Mouse (Mus musculus) heart, embryonic 14.5 days (tissue): ENCODE data around the gene Adam15. TPM values are rescaled to one million over a fixed set of nuclear protein-coding genes. Genes with fewer than 3 reads are reported as not detected.
A peak's percentile ranks its signal among the peaks of the same experiment; 100 is the strongest.

Experiments used
- ATAC-seq: fragments of 200-750 bp; cut with Nextera tagmentation; 2 replicates; pipeline ENCODE4 v1.8.0; 2017; ENCODE audit warnings: low read depth, moderate TSS enrichment; ENCODE audit not compliant: insufficient number of reproducible peaks, insufficient read depth, low FRiP score
- H3K27ac ChIP-seq, 2 experiments: fragments of 200-500 bp in 1 of 2; fragments of 300-500 bp in 1 of 2; sonication (generic) in 1 of 2; replicated peaks in 1 of 2; 2 replicates each; pipeline ENCODE4 v1.5.1; 2012 to 2014; ENCODE audit warnings: low read depth in 2 of 2, low read length in 2 of 2, control low read depth in 1 of 2, mild to moderate bottlenecking in 1 of 2, mixed read lengths in 1 of 2; ENCODE audit not compliant: control insufficient read depth in 1 of 2, insufficient read depth in 1 of 2
- H3K27me3 ChIP-seq: fragments of 300-500 bp; sonication (generic); 2 replicates; pipeline ENCODE4 v1.6.1; 2014; ENCODE audit warnings: mild to moderate bottlenecking, low read length, control low read depth; ENCODE audit not compliant: control insufficient read depth, insufficient read depth
- H3K36me3 ChIP-seq: fragments of 300-500 bp; sonication (generic); 2 replicates; pipeline ENCODE4 v1.6.1; 2014; ENCODE audit warnings: mild to moderate bottlenecking, control low read depth, low read length, mixed read lengths; ENCODE audit not compliant: control insufficient read depth, insufficient read depth
- H3K4me1 ChIP-seq, 2 experiments: fragments of 200-500 bp in 1 of 2; fragments of 300-500 bp in 1 of 2; sonication (generic) in 1 of 2; 2 replicates each; pipeline ENCODE4 v1.6.1; 2012 to 2014; ENCODE audit warnings: low read length in 2 of 2, control low read depth in 1 of 2, mixed read lengths in 1 of 2; ENCODE audit not compliant: control insufficient read depth in 2 of 2, insufficient read depth in 2 of 2
- H3K4me2 ChIP-seq: fragments of 300-500 bp; sonication (generic); 2 replicates; pipeline ENCODE4 v1.6.1; 2014; ENCODE audit warnings: mild to moderate bottlenecking, low read length
- H3K4me3 ChIP-seq, 2 experiments: fragments of 200-500 bp in 1 of 2; fragments of 300-500 bp in 1 of 2; sonication (generic) in 1 of 2; 2 replicates each; pipeline ENCODE4 v1.5.1; 2012 to 2014; ENCODE audit warnings: low read length in 2 of 2, mild to moderate bottlenecking in 2 of 2, control low read depth in 1 of 2, low read depth in 1 of 2, moderate library complexity in 1 of 2; ENCODE audit not compliant: control insufficient read depth in 1 of 2, insufficient read depth in 1 of 2
- H3K9ac ChIP-seq: fragments of 300-500 bp; sonication (generic); 2 replicates; pipeline ENCODE4 v1.6.1; 2014; ENCODE audit warnings: mild to moderate bottlenecking, low read length
- H3K9me3 ChIP-seq: fragments of 300-500 bp; sonication (generic); 2 replicates; pipeline ENCODE4 v1.6.1; 2016; ENCODE audit warnings: low read length, control low read depth; ENCODE audit not compliant: control insufficient read depth
- WGBS: fragments of 180-500 bp; shearing (Covaris S2); extraction: QIAGEN DNeasy Blood & Tissue Kit; methylation state at CpG from one replicate; pipeline ENCODE4 v1.1.7; 2014; 5-methylcytosine and 5-hydroxymethylcytosine counted together
- polyA plus RNA-seq: library from polyadenylated mRNA; unstranded; fragments of >200 nt; fragmentation: Nextera tagmentation; extraction: Ambion mirVana; gene quantifications from 2 replicates; pipeline ENCODE4 v1.2.1, GENCODE M21; 2014

Adam15 gene
- polyA plus RNA-seq, 1 experiment from 2014 or later, result 31.0 TPM

- Histone ChIP-seq H3K27ac (no peak overlapping the region), H3K9me3 (no peaks in the 10 kb centered on the region), H3K36me3 (no peaks in the 10 kb centered on the region), H3K27me3 (0 out of 2 replicates have a peak, but pooled peaks cover 4% of the 10 kb centered on the region), H3K9ac (no peak overlapping the region), H3K4me1 (peaks cover 5 to 6% of the 10 kb centered on the region in 2 experiments; a peak in 2 of 4 replicates), H3K4me3 (no peak overlapping the region), H3K4me2 (peak overlapping the region; percentile 71; the same call in 1 of the 2 replicates)
- ATAC-seq, result no peak
- 61% methylated on average over 2 of the region's 2 CpGs for WGBS
These were observed 49.3 kb downstream of the Adam15 start for GRCm38 (mm10) chr3:89300514-89300913.

- no peak overlapping the region for H3K27ac ChIP-seq
- WGBS, result 46% methylated on average over 1 of the region's 1 CpGs
- H3K4me2 ChIP-seq, result peak overlapping the region; percentile 71
- ATAC-seq, result no peak
- no peaks in the 10 kb centered on the region for H3K9me3 ChIP-seq
- no peaks in the 10 kb centered on the region for H3K36me3 ChIP-seq
- H3K27me3 ChIP-seq, result 0 out of 2 replicates have a peak, but pooled peaks cover 4% of the 10 kb centered on the region
- H3K9ac ChIP-seq, result peak overlapping the region; percentile 63; the same call in 1 of the 2 replicates
- peak overlapping the region in 1 of 2 experiments; percentile 31; a peak in 2 of 4 replicates for H3K4me3 ChIP-seq
- H3K4me1 ChIP-seq, result peaks cover 5 to 6% of the 10 kb centered on the region in 2 experiments; a peak in 2 of 4 replicates
These were observed 49.7 kb downstream of the Adam15 start for GRCm38 (mm10) chr3:89300071-89300470.

DNA sequence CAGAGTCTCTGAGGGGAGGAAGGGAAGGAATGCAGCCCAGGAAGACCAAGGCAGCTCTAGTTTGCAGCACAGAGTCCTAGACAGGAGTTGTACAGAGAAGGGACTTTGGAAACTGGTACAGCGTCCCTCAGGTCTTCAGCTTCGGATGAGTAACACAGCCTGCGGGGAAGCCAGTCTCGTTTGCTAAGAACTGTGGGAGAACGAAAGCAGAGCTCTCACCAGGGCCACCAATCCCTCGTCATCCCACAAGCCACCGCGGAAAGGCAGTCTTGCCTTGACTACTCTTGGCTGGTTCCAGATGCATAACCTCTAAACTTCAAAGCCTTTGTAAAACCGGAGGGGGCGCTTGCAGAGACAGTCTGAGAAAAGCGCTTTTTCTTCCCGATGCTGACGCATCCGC is 50.3 kb downstream of the Adam15 start:
- H3K27me3 ChIP-seq, result 0 out of 2 replicates have a peak, but pooled peaks cover 4% of the 10 kb centered on the region
- H3K4me2 ChIP-seq, result peak overlapping the region; percentile 71
- no peaks in the 10 kb centered on the region for H3K9me3 ChIP-seq
- H3K4me1 ChIP-seq, result peaks cover 5 to 6% of the 10 kb centered on the region in 2 experiments; a peak in 2 of 4 replicates
- H3K9ac ChIP-seq, result peak overlapping the region; percentile 63
- H3K36me3 ChIP-seq, result no peaks in the 10 kb centered on the region
- peak overlapping the region; percentile 31 to 34 for H3K4me3 ChIP-seq
- no peak overlapping the region for H3K27ac ChIP-seq
- WGBS, result 3% methylated on average over 14 of the region's 14 CpGs
- no peak for ATAC-seq

DNA sequence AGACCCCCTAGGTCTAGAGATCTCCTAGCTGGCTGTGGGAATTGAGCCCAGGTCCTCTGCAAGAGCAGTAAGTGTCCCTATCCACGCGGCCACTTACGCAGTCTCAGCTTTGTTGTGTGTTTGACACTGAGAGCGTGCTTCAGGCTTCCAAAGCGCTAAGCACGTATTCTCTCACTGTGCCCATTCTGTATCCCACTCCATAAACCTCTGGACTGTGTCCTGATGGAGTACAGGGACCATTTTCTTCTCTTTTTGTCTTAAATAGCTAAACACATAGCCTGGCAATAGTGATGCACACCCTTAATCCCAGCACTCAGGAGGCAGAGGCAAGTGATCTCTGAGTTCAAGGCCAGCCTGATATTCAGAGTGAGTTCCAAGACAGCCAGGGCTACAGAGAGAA is 50.9 kb downstream of the Adam15 start:
- H3K27ac ChIP-seq, result no peak overlapping the region
- peak overlapping the region; percentile 71; the same call in 1 of the 2 replicates for H3K4me2 ChIP-seq
- no peaks in the 10 kb centered on the region for H3K9me3 ChIP-seq
- H3K27me3 ChIP-seq, result 0 out of 2 replicates have a peak, but pooled peaks cover 4% of the 10 kb centered on the region
- H3K4me1 ChIP-seq, result peaks cover 5 to 6% of the 10 kb centered on the region in 2 experiments; a peak in 2 of 4 replicates
- no peak overlapping the region for H3K4me3 ChIP-seq
- no peaks in the 10 kb centered on the region for H3K36me3 ChIP-seq
- no peak overlapping the region for H3K9ac ChIP-seq
- WGBS, result 85% methylated on average over 6 of the region's 6 CpGs
- no peak for ATAC-seq

DNA sequence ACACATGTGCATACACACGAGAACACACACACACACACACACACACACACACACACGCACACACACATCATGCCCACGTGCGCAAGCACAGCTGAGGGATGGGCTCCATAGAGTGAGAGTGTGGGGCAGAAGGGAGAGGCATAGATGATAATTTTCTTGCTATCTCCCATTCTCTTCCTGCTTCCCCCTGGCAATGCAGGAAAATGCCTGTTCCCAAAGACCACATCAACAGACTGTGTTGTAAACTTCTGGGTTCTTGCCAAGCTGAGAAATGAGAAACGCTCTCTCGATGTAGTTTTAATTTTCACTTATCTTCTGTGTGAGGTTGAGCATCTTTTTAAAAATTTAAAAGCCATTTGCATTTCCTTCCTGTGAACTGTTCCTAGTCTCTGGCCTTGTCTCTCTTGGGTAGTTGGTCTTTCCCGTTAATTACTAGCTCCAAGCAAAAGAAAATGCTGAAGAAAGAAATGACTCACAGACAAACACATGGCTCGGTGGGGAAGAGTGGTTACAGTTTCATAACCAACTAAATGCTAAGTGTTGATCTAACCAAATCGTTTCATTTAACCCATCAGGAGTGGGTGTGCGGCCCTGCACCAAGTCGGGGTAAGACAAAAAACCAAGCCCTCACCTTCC is 52.9 kb downstream of the Adam15 start:
- peaks cover 5 to 6% of the 10 kb centered on the region in 2 experiments; a peak in 2 of 4 replicates for H3K4me1 ChIP-seq
- no peaks in the 10 kb centered on the region for H3K36me3 ChIP-seq
- H3K27me3 ChIP-seq, result 0 out of 2 replicates have a peak, but pooled peaks cover 4% of the 10 kb centered on the region
- H3K4me2 ChIP-seq, result no peak overlapping the region
- no peaks in the 10 kb centered on the region for H3K9me3 ChIP-seq
- no peak overlapping the region for H3K27ac ChIP-seq
- no peak overlapping the region for H3K9ac ChIP-seq
- no peak for ATAC-seq
- 72% methylated on average over 11 of the region's 11 CpGs for WGBS
- no peak overlapping the region for H3K4me3 ChIP-seq

DNA sequence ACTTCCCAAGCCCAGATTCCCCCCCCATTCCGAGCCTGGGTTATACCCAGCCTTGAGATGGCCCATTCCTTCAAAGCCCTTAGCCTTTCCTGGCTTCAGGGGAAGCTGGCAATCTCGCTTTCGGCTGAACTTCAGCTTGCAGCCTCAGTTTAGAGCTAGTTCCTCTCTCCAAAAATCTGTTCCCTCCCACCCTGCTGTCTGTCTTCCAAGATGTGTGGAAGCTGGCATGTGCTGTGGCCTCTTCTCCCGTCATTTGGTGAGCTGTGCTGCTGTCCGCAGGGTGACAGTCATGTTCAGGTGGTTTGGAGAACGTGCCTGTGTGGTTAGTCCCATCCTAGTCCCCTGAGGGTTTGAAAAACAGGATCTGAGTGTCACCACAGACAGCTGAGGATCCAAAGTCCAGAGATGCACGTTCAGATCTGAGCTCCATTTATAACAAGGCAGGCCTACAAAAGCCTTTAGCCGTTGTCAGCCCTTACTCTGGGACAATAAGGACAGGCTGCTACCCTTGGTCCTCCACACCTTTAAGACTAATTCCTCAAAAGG is 54.0 kb downstream of the Adam15 start:
- H3K9me3 ChIP-seq, result no peaks in the 10 kb centered on the region
- H3K4me2 ChIP-seq, result no peak overlapping the region
- 0 out of 2 replicates have a peak, but pooled peaks cover 4% of the 10 kb centered on the region for H3K27me3 ChIP-seq
- 77% methylated on average over 8 of the region's 8 CpGs for WGBS
- H3K36me3 ChIP-seq, result no peaks in the 10 kb centered on the region
- no peak overlapping the region for H3K9ac ChIP-seq
- H3K4me3 ChIP-seq, result no peak overlapping the region
- H3K27ac ChIP-seq, result no peak overlapping the region
- H3K4me1 ChIP-seq, result peaks cover 5 to 6% of the 10 kb centered on the region in 2 experiments; a peak in 2 of 4 replicates
- no peak for ATAC-seq

GRCm38 (mm10) chr3:89294195-89294594 is 55.6 kb downstream of the Adam15 start:
- WGBS, result 78% methylated on average over 5 of the region's 5 CpGs
- Histone ChIP-seq H3K27me3 (no peaks in the 10 kb centered on the region), H3K36me3 (no peaks in the 10 kb centered on the region), H3K9me3 (no peaks in the 10 kb centered on the region), H3K4me2 (no peak overlapping the region), H3K4me1 (peaks cover 0 to 3% of the 10 kb centered on the region in 2 experiments; a peak in 1 of 4 replicates), H3K4me3 (no peak overlapping the region), H3K27ac (no peak overlapping the region), H3K9ac (no peak overlapping the region)
- no peak for ATAC-seq
